Mouse (Mus musculus): ENCODE measurements around the gene Meltf.

- TF ChIP-seq CTCF (IDR thresholded peaks at IDR 0.05; ENCODE audit: control insufficient read depth, insufficient read depth, insufficient read length) = peak; percentile 86
- no peak for TF ChIP-seq MYOD1 (IDR thresholded peaks at IDR 0.05; ENCODE audit: control insufficient read depth, insufficient read length, low read depth)
- no peak for TF ChIP-seq MAX (IDR thresholded peaks at IDR 0.05)
These were observed at the start of gene Meltf for GRCm38 (mm10) chr16:31878573-31879257.

All from C2C12 (cell line).